ENCODE assay signal across 23 mouse cellular contexts in genomic region chr12:51494641-51495040, GRCm38 (mm10).
DNase-seq lines count a peak whose midpoint lies in the region; ATAC-seq and TF ChIP-seq lines count a peak whose summit lies in the region.
"Had no signal": no experiment of that assay in that cellular context is flagged by ENCODE, and none has a peak within 500 bp of the region (broad histone marks: within the 10 kb centered on the region; RNA-seq: fewer than 3 reads in every experiment).

No protein-coding gene starts in this region.

- H3K27me3 ChIP-seq in testis, adult 2 months (ENCODE audit: control insufficient read depth, insufficient read depth, low read length): no peaks in the 10 kb centered on the region
- H3K27me3 ChIP-seq in hindbrain, postnatal 0 days (ENCODE audit: insufficient read depth, low read length): no peaks in the 10 kb centered on the region
- H3K27me3 ChIP-seq: forebrain, embryonic 12.5 days; heart, embryonic 13.5 days; hindbrain, embryonic 13.5 days; intestine, embryonic 15.5 days; lung, embryonic 15.5 days had no signal

- no peak for TF ChIP-seq CTCF in testis, adult 2 months (IDR thresholded peaks at IDR 0.05; ENCODE audit: control insufficient read depth, insufficient read depth, insufficient replicate concordance, low read depth, low read length)
- TF ChIP-seq CTCF in hindbrain, postnatal 0 days (IDR thresholded peaks at IDR 0.05; ENCODE audit: low read depth): no peak

- intact Hi-C loops in left cerebral cortex, postnatal 36 days (cut with DNase I): no loop called here

- peak overlapping the region; percentile 5 for H3K4me3 ChIP-seq in testis, adult 2 months (ENCODE audit: control insufficient read depth, low read depth, low read length)
- H3K4me3 ChIP-seq in hindbrain, postnatal 0 days (ENCODE audit: low read length): no peak overlapping the region
- H3K4me3 ChIP-seq: forebrain, embryonic 12.5 days; heart, embryonic 13.5 days; hindbrain, embryonic 13.5 days; intestine, embryonic 15.5 days; lung, embryonic 15.5 days had no signal

- no peak for ATAC-seq in hindbrain, postnatal 0 days
- ATAC-seq: intestine, embryonic 15.5 days had no signal

- DNase-seq in testis, postnatal 14 days (ENCODE audit: low spot score): no peak
- DNase-seq in frontal cortex, postnatal 14 days (ENCODE audit: low spot score in 2 of 2): peak; percentile 11 to 16
- peak; percentile 34 to 57 for DNase-seq in left cerebral cortex, postnatal 36 days (ENCODE audit: low spot score in 2 of 2)
- DNase-seq in telencephalon, adult 2 months (ENCODE audit: low read depth, low spot score): peak; percentile 62
- no peak for DNase-seq in neural tube, embryonic 10.5 days (ENCODE audit: extremely low spot score, low spot score)
- DNase-seq in hindbrain, postnatal 0 days (ENCODE audit: low spot score): no peak
- no peak for DNase-seq in retina, postnatal 1 day
- DNase-seq: adrenal gland, postnatal 25 days; cerebellum, adult 18-20 months; cerebellum, postnatal 25 days; kidney, adult 9 months; kidney, postnatal 4 days; layer of hippocampus, adult 9-11 months; thymus, postnatal 4 days had no signal

- H3K27ac ChIP-seq in testis, adult 2 months (ENCODE audit: control insufficient read depth, insufficient read depth, low read depth, low read length): no peak overlapping the region
- H3K27ac ChIP-seq in hindbrain, postnatal 0 days: no peak overlapping the region
- H3K27ac ChIP-seq: forebrain, embryonic 12.5 days; heart, embryonic 13.5 days; hindbrain, embryonic 13.5 days; intestine, embryonic 15.5 days; liver, embryonic 14.5 days; lung, embryonic 15.5 days; macrophage had no signal

- no peaks in the 10 kb centered on the region for H3K36me3 ChIP-seq in testis, adult 2 months (ENCODE audit: control insufficient read depth, insufficient read depth, low read length)
- no peaks in the 10 kb centered on the region for H3K36me3 ChIP-seq in hindbrain, postnatal 0 days (ENCODE audit: insufficient read depth, low read length)
- H3K36me3 ChIP-seq: forebrain, embryonic 12.5 days; heart, embryonic 13.5 days; hindbrain, embryonic 13.5 days; intestine, embryonic 15.5 days; lung, embryonic 15.5 days had no signal

- no peak for TF ChIP-seq POLR2A in testis, adult 2 months (IDR thresholded peaks at IDR 0.05; ENCODE audit: control insufficient read depth, low read depth, low read length)

- no peak overlapping the region for H3K4me2 ChIP-seq in hindbrain, postnatal 0 days (ENCODE audit: low read depth, low read length)
- H3K4me2 ChIP-seq: forebrain, embryonic 12.5 days; heart, embryonic 13.5 days; hindbrain, embryonic 13.5 days; intestine, embryonic 15.5 days; lung, embryonic 15.5 days; midbrain, embryonic 11.5 days had no signal

- no peaks in the 10 kb centered on the region for H3K9me3 ChIP-seq in hindbrain, postnatal 0 days (ENCODE audit: low read length)
- H3K9me3 ChIP-seq: forebrain, embryonic 12.5 days; heart, embryonic 13.5 days; hindbrain, embryonic 13.5 days; intestine, embryonic 15.5 days; lung, embryonic 15.5 days had no signal

- WGBS in hindbrain, postnatal 0 days: 84% methylated on average over 20 of the region's 20 CpGs

- no peaks in the 10 kb centered on the region; the same call in 1 of the 2 replicates for H3K4me1 ChIP-seq in testis, adult 2 months (ENCODE audit: control insufficient read depth, insufficient read depth, low read length)
- H3K4me1 ChIP-seq in hindbrain, postnatal 0 days (ENCODE audit: insufficient read depth, low read length): no peaks in the 10 kb centered on the region
- H3K4me1 ChIP-seq: forebrain, embryonic 12.5 days; heart, embryonic 13.5 days; hindbrain, embryonic 13.5 days; intestine, embryonic 15.5 days; lung, embryonic 15.5 days had no signal

- no peak overlapping the region for H3K9ac ChIP-seq in hindbrain, postnatal 0 days (replicated peaks; ENCODE audit: low read length)
- H3K9ac ChIP-seq: forebrain, embryonic 12.5 days; heart, embryonic 13.5 days; hindbrain, embryonic 13.5 days; intestine, embryonic 15.5 days; liver, embryonic 14.5 days; lung, embryonic 15.5 days had no signal

Comparison
In these comparisons a context has a peak if more than half of its experiments do, and no peak if none do; other contexts are left out.
1. DNase-seq: peak in frontal cortex, postnatal 14 days (2 of 2), left cerebral cortex, postnatal 36 days (2 of 2) and telencephalon, adult 2 months (single experiment); none in testis, postnatal 14 days (single experiment), neural tube, embryonic 10.5 days (single experiment), hindbrain, postnatal 0 days (single experiment) and retina, postnatal 1 day (single experiment).